Mouse (Mus musculus): ENCODE data around the gene Tmc5.

Gene Tmc5

DNA sequence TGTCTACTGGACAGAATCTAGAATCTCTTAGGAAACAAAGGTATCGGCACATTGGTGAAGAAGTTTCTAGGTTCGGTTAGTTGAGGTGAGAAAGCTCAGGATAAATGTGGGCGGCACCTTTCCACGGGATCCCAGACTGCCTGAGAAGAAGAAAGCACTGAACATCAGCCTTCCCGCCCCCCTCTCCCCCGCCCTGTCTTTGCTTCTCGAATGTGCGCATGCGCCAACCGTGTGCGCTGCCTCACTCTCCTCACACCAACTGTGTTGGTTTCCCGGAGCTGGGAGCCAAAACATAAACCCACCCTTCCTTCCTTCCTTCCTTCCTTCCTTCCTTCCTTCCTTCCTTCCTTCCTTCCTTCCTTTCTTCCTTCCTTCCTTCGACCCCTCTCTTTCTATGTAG, 13.6 kb downstream of the Tmc5 start:
- no peak for DNase-seq (ENCODE audit: low spot score in 2 of 2)

DNA sequence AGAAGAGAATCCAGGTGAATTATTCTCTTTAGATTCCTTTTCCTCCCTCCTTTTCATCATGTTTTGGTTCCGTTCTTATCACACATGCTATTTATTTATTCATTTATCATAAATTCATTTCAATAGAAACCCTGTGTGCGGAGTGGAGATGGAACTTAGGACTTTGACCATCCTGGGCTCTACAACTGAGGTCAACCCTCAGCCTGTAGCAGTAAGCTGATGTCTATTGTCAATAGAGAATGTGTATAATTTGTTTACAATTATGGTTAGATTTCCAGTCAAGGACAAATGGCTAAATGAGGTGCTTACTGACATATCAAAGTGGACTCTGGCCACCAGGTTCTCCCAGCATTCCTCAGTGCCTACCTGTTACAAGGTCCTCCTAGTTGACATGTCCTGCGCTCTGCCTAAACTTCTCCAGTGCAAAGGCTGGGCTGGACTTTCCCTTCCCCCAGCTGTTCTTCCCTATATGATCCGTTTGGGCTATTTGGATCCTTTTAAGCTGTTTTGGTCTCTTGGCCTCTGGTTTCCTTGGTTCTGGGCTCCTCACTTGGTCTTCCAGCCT, 14.2 kb downstream of the Tmc5 start:
- no peak for DNase-seq (ENCODE audit: low spot score in 2 of 2)

DNA sequence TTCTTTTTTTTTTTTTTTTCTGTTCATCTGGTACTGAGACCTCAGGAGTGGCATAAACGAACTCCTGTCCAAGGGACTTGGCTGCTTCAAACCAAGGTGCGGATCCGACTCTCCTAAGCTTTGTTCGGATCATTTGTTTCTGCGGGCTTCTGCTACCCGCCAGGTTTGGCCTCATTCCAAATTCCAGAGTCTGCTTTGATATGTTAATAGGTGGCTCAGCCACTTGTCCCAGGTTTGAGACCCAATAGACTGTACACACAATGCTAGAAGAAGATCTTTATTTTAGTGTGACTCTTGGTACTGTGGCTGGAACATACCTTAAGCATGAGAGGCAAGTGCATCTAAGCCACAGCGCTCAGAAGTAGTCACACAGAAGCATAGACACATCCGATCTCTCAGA, 14.8 kb downstream of the Tmc5 start:
- no peak for DNase-seq (ENCODE audit: low spot score in 2 of 2)

DNA sequence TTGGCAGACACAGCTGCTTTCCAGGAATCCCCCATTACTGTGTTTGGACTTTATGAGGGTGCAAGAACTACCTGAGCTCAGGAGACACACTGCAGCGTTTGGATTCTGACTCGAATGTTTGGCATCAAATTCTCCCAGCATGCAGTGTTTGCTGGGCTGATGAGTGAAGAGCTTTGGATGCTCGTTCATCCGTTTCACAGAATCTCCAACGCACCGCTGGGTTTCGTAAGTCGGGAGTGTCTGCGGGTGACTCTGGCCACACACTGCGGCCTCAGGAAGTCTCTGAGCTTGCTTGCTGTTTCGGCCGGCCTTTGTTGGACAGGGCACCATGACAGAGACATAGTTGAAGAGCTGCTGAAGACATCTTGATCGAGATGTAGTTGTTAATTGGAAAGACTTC, 17.0 kb downstream of the Tmc5 start:
- no peak for DNase-seq (ENCODE audit: low spot score in 2 of 2)

DNA sequence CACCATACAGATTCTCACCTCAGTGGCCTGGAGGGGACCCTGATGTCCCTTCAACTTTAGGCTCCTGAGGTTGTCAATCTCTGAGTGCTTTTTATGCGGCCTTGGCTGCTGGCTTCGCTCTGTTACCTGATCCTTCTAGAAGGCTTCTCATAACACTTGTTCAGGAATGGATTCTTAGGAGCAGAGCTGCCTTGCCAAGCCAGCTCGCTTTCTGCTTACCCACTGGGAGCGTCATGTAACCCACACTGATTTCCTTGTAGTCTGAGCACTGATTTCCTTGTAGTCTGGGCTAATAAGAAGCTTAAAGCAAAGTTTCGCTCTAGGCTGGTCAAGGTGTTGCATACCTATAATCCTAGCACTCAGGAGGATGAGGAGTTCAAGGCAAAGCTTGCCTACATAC, 21.0 kb downstream of the Tmc5 start:
- DNase-seq (ENCODE audit: low spot score in 2 of 2) = no peak

DNA sequence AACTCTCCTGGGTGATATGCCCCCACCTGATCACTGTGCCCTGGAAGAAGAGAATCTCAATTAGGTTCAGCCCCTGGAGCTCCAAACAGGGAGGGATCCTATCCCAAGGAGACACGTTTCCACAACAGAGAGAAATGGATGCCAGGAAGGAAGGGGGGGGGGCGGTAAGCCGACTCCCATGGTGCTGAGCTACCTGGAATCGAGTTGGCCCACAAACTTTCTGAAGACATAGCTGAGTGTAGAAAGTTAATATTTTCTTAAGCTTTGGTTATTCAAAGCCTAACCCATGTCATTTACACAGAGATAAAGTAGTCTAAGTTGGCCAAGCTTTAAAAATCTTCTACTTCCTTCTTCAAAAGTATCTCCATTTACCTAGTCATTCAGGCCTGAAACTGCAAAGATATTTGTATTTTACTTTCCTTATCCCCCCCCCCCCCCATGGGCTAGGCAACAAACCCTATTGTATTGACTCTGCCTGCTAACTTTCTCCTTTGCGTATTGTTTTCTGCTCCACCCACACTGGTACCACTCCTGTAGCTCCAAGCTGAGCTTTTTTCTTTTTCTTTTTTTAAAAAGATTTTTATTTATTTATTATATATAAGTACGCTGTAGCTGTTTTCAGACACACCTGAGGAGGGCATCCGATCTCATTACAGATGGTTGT, 23.3 kb downstream of the Tmc5 start:
- no peak for DNase-seq (ENCODE audit: low spot score in 2 of 2)

DNA sequence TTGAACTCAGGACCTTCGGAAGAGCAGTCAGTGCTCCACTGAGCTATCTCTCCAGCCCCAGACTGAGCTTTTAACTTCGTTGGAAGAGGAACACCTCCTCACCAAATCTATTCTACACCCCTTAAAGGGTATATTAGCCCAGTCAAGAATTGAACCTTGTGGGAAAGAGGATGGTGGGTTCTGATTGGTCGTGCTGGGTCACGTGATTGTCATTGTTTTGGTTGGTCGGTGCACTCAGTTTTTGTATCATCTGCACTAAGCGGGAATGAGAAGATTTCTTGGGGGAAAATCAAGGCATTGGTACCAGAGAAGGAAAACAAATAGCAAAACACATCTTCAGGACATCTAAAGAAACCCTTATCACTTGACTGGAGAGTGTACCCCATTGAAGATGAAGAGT, 24.0 kb downstream of the Tmc5 start:
- no peak for DNase-seq (ENCODE audit: low spot score in 2 of 2)

DNA sequence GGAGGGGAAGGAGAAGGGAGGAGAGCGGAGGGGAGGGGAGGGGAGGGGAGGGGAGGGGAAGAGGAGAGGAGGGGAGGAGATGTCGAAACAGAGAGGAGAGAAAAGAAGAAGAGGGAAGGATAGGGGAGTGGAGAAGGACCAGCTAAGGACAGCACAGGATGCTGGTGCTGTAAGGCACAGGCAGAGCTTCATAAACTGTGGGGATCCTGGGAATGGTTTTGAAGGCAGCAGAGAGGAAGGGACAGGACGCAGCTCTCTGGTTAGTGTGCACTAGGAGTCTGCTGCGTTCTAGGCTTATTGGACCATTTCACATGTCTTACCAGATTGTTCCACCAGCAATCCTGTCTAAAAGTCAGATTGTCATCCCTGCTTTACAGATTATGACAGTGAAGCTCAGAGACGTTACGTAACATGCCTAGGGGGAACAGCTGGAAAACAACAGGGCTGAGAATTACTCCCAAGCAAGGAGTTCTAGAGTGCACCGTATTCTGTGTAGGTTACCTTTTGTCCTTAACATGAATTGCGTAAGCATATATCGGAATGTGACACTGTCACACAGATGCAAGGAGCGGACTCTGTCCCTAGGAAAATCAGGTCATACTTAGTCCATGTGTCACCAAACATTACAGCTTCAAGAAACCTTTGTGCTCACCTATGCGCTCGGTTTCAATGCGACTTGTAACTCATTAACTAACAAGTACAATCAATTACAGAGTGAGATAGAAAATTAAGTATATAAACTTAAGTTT, 30.6 kb downstream of the Tmc5 start:
- no peak for DNase-seq (ENCODE audit: low spot score in 2 of 2)

DNA sequence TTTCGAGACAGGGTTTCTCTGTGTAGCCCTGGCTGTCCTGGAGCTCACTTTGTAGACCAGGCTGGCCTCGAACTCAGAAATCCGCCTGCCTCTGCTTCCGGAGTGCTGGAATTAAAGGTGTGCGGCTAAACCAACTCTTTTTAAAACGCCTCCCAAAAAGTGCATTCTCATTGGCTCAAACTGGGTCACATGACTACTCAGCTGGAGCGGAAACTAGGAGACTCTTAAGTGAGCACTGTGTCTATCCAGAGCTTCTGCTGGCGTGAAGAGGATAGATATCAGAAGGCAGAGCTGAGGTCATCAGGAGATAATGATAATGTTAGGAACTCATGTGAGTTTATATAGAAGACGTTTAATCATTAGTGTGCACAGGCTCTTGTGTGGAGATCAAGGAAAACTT, 36.0 kb downstream of the Tmc5 start:
- no peak for DNase-seq (ENCODE audit: low spot score in 2 of 2)

DNA sequence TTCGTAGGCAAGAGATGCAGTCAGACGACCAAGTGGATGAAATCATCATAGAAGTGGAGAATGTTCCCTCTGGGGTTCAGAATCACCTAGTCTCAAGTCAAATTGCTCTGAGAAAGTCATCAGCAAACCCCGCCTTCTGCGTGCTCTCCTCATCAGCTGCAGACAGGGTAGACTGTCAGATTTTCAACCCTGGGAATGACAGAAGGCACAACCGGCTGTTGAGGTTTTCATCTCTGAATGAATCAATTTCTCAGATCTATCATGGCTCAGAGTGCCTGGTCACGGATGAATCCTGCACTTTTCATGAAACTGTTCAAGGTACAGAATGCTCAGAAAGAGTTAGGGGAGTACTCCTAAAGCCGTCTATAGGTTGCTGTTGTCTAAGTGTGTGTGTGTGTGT, 36.9 kb downstream of the Tmc5 start:
- no peak for DNase-seq (ENCODE audit: low spot score in 2 of 2)

DNA sequence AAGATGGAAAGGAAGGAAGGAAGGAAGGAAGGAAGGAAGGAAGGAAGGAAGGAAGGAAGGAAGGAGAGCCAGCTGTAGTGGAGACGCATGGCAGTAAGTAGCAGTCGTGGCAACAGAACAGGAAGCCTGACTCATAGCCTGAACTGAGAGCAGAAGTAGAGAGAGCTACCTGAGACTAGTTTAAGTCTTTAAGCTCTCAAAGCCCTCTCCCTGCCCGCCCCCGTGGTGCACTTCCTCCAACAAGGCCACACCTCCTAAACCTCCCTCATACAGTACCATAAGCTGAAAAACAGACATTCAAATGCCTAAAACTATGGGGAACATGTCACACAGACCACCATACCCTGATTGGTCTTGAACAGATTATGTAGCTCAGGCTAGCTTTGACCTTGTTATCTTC, 40.4 kb downstream of the Tmc5 start:
- no peak for DNase-seq (ENCODE audit: low spot score in 2 of 2)

DNA sequence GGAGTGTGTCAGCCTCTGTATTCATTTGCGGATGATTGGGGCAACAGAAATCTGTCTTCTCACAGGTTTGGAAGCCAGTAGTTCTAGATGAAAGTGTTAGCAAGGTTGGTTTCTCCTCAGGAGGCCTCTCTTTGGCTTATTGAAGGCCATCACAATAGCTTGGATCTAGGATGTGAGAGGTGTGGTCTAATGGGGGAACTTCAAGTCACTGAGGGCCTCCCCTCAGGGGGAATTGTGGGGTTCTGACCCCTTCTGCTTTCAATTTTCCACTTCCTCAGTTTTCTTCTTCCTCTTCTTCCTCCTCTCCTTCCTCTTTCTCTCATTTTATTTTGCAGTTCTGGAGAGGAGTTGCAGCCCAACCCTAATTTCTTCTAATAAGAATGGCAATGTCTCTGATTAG, 49.1 kb downstream of the Tmc5 start:
- no peak for DNase-seq (ENCODE audit: low spot score in 2 of 2)

DNA sequence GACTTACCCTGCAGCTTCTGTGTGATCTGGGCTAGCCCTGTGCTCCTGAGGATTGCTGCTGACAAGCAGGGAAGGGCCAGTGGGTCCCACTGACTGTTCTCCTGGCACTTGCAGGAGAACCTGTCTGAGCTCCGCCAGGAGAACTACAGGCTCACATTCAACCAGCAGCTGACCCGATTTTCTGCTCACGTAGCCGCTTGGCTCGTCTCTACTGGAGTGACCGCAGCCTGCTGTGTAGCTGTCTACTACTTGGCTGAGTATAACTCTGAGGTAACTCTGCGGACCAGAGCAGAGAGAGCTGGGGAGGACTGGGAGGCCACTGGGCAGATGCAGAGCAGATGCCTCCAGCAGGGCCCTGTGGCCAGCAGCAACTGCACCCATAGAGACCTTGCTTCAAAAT, 52.2 kb downstream of the Tmc5 start:
- peak in 1 of 2 experiments; percentile 22 for DNase-seq (ENCODE audit: low spot score in 2 of 2)

DNA sequence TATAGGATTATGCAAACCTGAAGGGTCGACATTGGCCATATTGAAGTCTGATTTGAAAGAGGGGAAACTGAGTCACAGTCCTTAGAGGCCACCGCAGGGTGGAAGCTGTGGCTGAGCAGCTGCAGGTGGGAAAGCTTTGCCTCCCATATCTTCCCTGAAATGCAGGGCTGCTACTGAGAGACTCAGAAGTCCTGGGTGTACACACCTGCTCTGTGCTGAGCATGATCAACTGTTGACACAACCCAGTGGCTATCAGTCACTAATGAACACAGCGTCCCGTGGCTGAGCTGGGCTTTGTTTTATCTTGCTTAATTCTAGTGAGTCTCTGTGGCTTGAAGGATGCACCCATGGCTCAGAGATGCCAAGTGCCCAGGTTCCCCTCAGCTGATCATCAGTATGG, 53.0 kb downstream of the Tmc5 start:
- no peak for DNase-seq (ENCODE audit: low spot score in 2 of 2)

DNA sequence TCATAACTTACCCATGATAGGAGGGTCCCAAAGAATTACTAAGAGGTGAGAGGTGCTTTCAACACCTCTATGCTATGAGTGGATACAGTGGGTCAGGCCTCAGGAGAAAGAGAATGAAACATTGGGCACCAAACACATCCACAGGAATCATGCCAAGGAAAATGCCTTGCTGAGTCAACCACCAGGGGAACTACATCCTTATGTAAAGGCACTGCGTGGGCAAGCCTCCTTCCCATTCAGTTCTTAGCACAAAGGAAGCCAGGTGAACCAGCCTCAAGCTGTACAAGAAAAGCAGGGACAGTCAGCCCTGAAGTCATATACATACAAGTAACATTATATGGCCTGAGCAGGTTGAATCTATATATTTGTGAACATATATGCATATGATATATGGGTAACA, 53.8 kb downstream of the Tmc5 start:
- no peak for DNase-seq (ENCODE audit: low spot score in 2 of 2)

DNA sequence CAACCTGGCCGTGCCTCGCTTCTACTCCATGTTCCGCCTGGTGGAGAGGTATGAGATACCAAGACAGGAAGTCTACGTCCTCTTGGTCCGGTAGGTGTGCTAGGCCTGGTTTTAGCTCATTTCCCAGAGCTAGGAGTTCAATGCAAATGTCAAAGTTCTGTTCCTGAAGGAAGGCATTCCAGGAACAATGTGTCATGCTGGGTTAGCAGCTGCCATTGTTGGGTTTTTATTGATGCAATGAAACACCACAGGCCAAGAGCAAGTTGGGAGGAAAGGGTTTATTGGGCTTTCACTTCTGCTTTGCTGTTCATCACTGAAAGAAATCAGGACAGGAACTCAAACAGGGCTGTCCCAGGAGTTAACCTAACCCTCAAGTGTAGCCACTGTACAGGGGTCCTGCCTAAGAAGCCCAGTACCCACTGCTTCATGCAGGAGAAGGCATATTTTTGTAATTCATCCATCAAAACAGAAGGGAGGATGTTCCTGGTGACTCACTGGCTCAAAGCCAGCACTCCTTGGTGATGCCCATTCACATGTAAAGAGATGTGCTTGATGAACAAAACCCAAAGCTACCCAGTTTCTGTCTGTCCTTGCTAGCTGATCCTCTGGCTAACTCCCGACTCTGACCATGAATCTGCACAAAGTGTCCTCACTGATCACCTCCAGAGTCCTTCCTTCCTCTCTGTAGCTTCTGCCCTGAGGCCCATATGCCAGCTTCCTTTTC, 55.6 kb downstream of the Tmc5 start:
- DNase-seq (ENCODE audit: low spot score in 2 of 2) = no peak

DNA sequence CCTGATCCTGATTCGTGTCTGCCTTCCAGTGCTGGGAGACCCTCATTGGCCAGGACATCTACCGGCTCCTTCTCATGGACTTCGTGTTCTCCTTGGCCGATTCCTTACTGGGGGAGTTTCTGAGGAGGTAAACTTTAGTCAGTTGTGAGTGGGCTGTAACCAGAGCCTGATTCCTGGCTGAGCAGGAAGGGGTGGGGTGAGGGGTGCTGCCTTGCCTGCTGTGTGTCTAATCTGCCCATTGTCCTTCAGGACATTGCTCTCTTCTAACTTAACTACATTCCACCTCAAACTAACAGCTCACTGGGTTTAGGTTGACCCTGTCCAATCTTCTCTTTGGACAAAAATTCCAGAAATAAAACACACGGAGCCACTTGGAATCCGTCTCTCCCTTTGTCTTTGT, 59.6 kb downstream of the Tmc5 start:
- DNase-seq (ENCODE audit: low spot score in 2 of 2) = no peak

DNA sequence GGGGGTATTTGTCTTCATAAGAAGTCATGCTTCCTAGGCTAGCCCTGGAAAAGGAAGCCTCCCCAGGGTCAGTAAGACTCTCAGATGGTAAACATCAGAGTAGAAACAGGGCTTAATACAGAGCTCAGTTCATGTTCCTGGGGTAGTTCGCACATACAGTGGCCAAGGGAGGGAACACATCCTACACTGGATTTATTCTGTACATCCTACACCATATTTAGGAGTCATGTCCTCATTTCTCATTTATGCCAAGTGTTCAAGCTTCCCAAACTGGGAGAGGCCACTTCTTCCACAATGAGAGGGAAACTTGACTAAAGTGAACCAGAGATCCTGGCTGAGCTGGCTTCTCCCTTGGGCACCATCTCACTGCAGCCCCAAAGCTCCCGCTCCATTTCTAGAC, 70.7 kb downstream of the Tmc5 start:
- no peak for DNase-seq (ENCODE audit: low spot score in 2 of 2)

DNA sequence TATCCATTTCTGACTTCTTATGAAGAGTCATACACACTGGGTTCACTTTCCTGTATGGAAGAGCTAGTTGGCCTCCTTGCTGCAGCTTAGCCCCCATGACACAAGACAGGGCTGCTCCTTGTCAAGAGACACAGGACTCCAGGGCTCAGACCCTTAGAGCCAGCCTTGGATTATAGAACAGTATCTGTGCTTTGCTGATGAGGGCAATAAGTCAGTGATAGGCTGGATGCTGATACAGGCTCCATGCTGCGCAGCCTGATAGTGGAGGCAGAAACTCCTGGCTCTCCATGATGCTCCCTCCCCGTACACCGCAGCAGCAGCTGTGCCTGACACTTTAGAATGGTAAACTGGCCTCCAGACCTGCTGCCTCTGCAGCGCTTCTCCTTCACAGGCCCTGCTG, 73.0 kb downstream of the Tmc5 start:
- no peak for DNase-seq (ENCODE audit: low spot score in 2 of 2)

DNA sequence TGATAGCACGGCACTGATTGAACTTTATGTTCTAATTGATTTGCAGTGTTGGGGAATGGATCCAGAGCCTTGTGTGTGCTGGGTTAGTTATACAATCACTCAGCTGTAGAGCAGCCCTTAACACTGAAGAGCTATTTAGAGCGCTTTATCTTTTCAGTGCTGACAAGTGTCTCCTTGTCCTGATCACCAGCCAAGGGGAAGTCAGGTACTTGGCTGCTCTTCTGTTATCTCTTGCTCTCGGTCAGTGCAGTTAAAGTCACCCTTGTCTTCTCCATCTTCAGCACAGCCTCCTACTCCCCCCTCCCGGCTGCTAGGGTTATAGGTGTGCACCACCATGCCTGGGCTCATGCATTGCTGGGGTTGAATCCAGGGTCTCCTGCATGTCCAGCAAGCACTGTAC, 79.7 kb downstream of the Tmc5 start:
- DNase-seq (ENCODE audit: low spot score in 2 of 2) = no peak

DNA sequence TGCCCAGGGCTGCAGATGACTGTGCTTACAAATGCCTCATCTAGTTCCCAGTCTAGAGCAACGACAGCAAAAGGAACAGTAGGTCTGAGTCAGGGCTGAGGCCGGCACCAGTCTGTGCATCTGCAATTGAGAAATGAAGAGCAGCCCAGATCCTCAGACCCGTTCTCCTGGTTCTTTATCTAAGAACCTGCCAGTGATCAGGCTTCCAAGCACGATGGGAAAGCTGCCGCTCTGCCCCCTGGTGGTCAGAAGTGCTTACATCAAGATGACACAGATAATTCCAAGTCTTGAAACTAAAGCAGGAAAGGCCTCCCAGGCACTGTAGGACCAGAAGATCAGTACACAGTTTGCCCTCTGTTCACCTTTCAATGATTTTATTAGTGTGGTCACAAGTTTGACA, 91.1 kb downstream of the Tmc5 start:
- DNase-seq (ENCODE audit: low spot score in 2 of 2) = peak; percentile 85 to 86

DNA sequence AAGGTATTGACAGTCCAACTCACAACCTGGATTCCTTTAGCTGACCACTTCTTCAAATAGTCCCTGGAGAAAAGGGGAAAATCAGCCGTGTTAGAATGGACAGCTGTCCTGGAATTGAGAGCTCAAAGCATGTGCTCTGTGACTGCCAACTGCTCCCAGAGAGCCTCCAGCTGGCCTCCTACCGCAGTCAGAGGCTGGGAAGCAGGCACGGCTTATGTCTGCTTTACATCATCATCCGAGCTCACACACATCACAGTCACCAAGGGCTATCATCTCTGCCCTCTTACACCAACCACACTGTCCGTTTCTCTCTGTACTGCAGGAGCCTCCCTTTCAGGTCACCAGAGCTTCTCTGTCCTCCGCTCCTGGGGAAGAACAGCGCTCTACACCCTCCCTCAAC, 92.0 kb downstream of the Tmc5 start:
- no peak for DNase-seq (ENCODE audit: low spot score in 2 of 2)

DNA sequence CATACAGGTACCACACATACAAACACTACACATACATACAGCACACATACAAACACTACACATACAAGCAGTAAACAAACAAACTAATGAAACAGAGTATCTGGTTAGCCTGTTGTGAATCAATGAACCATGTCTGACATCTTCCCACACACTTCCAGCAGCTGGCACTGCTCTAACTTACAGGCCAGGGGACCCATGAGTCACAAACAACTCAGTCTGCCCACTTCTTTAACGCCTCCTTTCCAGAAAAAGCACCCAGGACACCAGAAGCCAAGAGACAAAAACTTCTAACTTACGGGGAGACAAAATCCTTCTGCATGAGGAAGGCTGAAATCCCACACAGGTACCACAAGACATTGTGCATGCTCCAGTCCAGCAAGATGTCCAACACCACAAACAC, 94.2 kb downstream of the Tmc5 start:
- DNase-seq (ENCODE audit: low spot score in 2 of 2) = no peak
